Mouse (Mus musculus) heart, postnatal 36 days (tissue): ENCODE results near the gene Cnst. TPM values are rescaled to one million over a fixed set of nuclear protein-coding genes. Genes with fewer than 3 reads are reported as not detected.

Source experiments
- DNase-seq, 2 experiments: peaks; one replicate each; pipeline ENCODE4 v3.0.0; 2021 to 2022
- intact Hi-C: fragments of 180-260 bp; cut with DNase I; formaldehyde crosslinking; loops from one replicate; pipeline ENCODE4 v1.15.1; 2025
- total RNA-seq, 2 experiments: library from RNA; stranded (reverse); gene quantifications; 2 replicates each; pipeline ENCODE4 v1.2.3; 2021

Cnst gene
- 10 to 100 TPM; 45.2 to 45.4 TPM for total RNA-seq

DNA sequence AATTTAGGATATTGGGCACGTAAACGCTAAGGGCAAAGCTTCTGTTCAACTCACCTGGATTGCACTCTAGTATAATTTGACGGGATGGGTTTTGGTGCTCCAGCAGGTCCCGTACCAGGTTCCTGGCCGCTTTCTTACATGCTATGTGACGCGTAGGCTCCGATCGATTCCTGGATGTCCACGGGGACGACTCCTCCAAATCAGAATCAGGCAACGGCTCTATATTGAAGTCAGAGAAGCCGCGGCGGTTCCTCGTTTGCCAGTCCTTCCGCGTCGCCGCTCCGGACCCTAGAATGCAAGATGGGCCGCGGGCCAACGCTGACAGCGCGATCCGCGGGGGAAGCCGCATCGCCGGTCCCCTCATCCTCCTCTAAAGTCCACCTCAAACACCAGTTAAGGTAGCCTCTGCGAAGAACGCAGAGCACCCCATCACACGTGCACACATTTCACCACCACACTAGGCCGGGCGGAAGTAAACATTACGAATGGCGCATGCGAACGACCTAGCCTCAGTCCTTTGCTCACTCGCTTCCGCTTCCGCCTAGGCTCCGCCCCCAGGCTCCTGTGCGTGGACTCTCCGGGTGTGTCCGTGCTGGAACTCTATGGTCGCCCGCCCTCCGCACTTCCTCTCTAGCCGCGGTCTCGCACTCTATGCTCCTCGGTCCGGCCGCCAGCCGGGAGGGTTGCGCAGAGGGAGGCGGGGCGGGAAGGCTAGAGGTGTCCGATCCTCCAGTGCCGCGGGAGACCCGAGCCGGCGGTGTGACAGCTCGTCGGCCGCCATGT, at the start of gene Cnst, which contains the start of gene Tfb2m:
TSS of gene Cnst (plus strand) at position 603 of the 783 bp plus-strand sequence.
TSS of gene Tfb2m (minus strand) at position 500 of the 783 bp plus-strand sequence.
- intact Hi-C loops: loop anchor here (1.0 to 10.0 kb wide), 4 partner anchors 41 to 259 kb away; partner anchors contain the start of genes Ahctf1 and Gm10518

DNA sequence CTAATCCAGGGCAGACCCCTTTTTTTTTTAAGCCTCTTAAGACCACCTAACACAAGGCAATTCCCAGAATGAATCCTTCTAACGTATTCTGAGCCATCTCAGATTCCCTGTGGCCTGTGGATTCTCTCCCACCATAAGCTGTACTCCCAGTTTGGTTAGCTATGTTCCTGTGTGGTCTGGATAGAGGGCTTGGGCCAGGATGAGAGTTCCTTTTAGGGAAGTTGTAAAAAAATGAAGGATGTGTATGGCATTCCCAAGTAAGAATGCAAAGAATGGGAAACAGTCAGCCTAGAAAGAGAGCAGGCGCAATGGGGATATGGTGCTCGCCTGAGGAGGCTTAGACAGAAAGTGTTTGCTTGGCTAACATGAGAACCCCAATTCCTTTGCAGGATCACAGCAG, 46.9 kb upstream of the Cnst start:
- intact Hi-C loops: no loop called here
- DNase-seq: no peak

More for the DNA sequence above, at the start of gene Cnst, which contains the start of gene Tfb2m:
- DNase-seq: peak; percentile 98 to 100

DNA sequence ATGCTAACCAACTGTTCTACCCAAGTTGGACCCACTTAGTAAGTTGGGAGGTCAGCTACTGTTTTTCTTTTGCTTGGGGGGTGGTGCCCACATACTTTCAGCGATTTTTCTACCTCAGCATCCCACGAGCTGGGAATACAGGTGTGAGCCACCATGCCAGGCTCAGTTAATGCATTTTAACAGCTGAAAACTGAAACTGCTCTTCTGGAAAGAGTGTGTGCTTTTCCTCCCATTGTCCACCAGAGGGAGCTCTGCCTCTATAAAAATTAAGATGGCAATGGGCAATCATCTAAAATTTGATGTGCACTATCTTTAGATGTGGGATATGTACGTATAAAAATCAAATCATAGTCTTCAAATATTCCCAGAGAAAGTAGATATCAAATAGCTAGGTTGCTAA, 43.6 kb upstream of the Cnst start:
- intact Hi-C loops: no loop called here
- DNase-seq: no peak

DNA sequence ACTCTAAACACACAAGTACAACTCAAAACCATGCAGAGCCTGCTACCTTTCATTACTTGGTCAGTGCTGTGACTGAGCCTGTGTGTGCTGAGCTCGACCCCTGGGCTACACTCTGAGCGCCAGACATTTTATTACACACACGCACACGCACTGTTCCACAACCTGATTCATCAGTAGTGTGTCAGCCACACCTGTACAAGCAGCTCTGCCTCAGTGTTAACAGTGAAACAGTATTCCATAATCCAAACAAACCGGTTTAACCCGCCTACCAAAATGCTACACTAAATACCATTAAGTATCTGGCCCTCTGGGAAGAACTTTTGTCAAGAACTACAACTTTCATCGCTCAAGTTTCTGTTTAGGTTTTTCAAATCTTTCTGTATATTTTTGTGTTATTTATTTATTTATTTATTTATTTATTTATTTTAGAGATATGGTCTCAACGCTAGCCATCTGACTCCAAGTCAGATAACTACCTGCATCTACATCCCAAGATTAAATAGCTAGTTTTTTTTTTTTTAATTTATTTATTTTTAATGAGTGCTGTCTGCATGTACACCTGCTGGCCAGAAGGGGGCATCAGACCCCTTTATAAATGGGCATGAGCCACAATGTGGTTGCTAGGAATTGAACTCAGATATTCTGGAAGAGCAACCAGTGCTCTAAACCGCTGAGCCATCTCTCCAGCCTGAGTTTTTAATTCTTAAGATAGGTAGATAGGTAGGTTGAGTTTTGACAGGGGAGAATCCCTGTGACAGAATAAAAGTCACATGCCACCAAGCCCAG, 39.4 kb upstream of the Cnst start:
- DNase-seq: peak; percentile 23 to 26
- intact Hi-C loops: loop anchor here (2.0 to 5.0 kb wide), 2 partner anchors 36 to 228 kb away; no protein-coding TSS in a partner anchor

DNA sequence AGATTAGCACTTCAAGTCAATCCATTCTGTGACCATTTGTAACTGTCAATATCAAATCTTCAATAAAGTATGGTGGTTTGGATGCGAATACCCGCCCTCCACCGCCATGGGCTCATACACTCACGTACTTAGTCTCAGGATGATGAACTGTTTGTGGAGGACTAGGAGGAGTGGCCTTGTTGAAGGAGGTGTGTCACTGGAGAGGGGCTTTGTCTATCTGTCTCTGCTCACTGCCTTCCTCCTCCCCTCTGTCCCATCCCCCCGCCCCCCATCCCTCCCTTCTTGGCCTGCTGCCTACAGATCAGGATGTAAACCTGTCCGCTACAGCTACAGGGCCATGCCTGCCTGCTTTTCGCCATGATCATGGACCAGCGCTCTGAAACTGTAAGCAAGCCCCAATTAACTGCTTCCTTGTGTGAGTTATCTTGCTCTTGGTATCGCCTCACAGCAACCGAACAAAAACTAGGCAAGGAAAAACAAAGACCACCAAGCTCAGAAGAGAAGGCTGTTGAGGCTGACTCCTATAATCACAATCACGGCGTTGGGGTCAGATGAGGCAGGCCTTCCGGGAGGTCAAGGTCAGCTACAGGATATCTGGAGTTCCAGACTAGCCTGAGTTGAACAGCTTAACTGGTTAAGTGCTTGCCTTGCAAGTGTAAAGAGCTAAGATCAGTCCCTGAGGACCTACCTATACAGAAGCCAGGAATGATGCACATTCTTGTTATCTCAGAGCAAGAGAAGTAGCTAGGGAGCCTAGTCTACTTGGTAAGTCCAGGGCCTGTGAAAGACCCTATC, 35.4 kb upstream of the Cnst start:
- intact Hi-C loops: no loop called here
- no peak for DNase-seq

DNA sequence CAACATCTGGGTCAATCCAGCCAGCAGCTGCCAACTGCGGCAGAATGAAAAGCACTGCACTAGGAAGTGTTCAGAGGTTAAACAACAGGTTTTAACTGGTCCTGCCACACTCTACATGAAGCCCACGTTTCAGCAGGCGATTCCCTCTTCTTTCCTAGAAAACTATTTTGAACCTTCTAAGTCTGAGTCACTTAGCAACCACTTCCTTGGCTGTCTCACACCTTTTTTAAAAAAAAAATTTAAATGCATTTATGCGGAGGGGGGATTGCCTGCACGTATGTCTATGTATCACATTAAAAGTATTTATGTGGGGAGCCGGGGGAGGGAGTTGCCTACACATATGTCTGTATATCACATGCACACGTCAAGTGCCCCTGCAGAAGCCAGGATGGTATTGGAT, 34.3 kb upstream of the Cnst start:
- DNase-seq: no peak
- intact Hi-C loops: no loop called here

DNA sequence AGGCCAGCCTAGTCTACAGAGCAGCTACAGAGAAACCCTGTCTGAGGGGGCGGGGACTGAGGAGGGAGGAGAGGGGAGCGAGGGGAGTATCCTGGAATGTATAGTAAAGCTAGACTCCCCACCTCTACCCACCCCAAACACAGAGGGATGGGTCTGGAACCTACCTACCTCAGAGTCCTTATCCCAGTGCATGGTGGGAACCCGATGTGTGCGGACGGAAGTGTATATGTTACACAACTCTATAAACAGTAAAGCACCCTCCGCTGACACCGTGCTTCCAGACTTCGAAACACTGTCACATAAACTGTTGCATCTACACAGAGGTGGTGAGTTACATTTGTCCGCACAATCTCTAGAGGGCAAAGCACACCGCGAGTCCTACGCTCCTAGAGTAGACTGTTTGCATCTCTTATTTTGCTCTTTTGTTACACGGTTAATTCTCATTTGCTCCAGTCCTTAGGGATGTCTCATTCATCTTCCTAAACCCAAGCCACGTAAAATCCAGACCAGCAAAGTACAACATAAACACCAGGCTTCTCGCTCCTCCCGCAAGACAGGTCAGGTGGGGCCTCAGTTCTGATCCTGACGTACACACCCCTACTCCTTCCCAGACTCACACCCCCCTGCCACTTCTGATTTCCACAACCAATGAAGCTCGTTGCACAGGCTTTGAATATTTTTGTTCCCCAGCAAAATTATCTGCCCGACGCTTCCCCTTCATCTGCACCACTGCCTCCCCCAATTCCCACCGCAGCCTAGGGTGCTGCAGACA, 29.0 kb upstream of the Cnst start:
- no peak for DNase-seq
- intact Hi-C loops: no loop called here

DNA sequence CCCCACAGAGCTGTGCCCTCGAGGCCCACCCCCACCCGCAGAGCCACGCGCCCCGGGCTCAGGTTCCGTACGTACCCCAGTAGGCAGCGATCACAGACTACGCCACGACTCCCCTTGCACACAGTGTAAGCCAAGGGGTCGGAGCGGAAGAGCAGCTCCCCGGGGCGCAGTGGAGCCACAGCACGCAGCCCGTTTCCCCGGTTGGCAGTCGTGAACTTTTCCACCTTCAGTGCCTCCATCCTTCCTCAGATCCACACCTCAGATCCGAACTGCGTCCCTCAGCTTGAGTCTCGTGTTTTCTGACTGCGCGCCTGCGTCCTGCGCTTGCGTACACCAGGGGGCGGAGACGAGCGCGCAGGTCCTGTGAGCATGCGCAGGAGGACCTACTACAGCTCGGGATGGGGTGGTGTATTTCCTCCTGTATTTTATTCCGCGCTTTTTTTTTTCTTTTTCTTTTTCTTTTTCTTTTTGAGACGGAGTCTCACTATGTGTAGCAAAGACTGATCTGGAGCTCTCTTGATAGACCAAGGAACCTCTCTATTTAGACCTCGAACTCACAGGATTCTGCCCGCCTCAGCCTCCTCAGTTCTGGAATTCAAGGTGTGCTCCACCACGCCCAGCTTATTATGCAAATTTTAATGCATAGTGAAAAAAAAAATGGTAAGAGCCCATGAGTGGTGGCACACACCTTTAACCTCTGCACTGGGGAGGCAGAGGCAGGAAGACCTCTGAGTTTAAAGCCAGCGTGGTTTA, 28.3 kb upstream of the Cnst start, which contains the start of gene Smyd3:
TSS of gene Smyd3 (minus strand) at position 329 of the 753 bp plus-strand sequence.
- intact Hi-C loops: no loop called here
- peak; percentile 84 to 88 for DNase-seq

DNA sequence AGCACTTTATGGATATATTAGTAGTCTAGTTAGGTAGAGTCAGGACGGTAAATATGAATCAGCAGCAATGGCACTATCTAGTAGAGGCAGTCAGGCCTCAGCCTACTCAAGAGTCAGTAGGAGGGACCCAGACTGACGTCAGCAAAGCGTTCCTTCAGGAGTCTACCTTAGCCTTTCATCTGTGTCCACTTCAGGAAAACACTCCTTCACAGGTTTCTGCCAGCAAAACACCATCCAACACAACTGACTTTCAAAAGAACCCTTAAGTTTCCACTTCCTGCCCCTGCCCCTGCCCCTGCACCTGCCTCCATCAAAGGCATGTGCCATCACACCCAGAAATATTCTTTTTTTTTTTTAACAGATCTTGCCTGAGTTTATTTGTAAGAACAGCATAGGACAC, 26.3 kb upstream of the Cnst start:
- no peak for DNase-seq
- intact Hi-C loops: no loop called here

DNA sequence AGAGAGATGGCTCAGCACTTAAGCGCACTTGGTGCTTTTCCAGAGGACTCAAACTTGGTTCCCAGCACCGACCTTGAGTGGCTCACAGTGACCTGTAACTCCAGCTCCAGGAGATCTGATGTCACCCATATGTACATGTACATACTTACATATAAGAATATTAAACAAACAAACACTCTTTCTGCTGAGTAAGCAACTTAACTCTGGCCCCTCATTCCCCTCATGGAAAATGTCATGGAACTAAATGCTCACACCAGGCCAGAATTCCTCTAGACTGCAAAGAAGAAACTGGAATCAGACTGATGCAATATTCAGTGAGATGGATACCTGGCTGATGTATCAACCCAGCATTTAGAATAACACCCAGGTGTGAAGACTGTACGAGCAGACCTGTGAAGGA, 7.1 kb upstream of the Cnst start:
- no peak for DNase-seq
- intact Hi-C loops: no loop called here

DNA sequence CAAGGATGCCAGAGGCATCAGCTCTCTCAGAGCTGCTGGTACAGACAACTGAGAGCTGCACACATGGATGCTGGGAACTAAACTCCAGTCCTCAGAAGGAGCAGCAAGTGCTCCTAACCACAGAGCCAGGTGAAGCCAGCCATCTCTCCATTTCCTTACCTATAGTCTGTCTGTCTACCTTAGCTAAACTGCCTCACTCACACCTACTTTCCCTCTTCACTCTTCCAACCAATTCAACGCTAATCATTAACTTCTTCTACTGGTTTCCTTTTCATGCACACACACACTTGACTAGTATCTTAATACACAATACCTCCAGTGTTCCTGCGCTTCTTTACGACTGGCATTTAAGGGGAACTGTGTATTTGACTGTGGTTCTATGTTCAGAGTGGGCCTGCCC, 6.3 kb upstream of the Cnst start:
- intact Hi-C loops: loop anchor here (5.0 to 10.0 kb wide), 2 partner anchors 33 to 265 kb away; partner anchors contain the start of genes Ahctf1 and Gm10518
- no peak for DNase-seq

DNA sequence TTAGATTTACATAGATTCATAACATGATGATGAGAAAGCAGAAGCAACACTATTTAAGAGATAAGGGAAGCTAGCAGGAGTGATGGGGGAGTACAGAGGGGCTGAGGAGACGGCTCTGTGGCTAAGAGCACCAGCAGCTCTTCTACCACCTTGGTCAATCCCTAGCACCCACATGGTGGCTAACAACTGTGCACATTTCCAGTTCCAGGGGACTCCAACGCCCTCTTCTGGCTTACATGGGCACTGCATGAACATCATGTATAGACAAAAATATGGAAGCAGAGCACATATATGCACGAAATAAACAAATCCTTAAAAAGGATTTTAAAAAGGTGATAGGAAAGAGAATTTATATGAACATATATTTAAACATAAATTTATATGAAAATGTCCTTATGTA, 4.7 kb upstream of the Cnst start:
- DNase-seq: no peak
- intact Hi-C loops: loop anchor here (5.0 to 10.0 kb wide), 2 partner anchors 34 to 263 kb away; partner anchors contain the start of genes Ahctf1 and Gm10518

DNA sequence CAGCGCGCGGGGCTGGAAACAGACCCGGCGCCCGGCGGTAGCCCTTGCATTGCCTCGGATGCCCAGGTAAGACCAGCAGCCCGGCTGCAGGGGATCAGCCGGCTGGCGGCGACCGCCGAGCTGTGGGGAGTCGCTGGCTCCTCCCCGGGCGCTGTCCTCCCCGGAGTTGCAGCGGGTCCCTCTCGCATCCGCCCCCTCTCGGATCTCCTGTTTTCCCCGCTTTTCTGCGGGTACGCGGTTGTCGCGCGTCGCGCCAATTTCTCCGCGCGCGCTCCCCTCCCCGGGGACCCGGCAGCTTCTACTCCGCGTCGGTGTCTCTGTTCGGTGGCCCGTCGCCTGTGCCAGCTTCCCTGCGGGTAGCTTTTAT, 364 bp downstream of the Cnst start:
- no peak for DNase-seq
- intact Hi-C loops: loop anchor here (1.0 to 10.0 kb wide), 4 partner anchors 40 to 258 kb away; partner anchors contain the start of genes Ahctf1 and Gm10518

DNA sequence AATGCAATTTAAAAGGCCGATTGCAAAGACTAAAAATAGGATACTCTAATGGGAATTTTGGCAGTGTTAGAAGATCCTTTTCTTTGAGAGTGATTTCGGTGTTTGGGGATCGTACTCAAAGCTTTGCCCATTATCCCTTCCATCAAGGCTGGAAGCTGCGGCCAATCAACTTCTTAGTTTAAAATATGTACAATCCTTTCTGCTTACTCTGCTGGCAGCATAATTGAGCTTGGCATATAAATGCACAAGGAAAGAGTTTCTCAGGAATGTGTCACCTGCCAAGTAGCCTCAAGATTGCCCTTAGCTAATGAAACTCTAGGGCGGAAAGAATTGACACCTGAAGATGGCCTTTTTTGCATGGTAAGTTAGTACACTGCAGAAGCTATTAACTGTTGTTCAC, 1.0 kb downstream of the Cnst start:
- intact Hi-C loops: loop anchor here (2.0 to 10.0 kb wide), 3 partner anchors 40 to 258 kb away; partner anchors contain the start of genes Ahctf1 and Gm10518
- no peak for DNase-seq

DNA sequence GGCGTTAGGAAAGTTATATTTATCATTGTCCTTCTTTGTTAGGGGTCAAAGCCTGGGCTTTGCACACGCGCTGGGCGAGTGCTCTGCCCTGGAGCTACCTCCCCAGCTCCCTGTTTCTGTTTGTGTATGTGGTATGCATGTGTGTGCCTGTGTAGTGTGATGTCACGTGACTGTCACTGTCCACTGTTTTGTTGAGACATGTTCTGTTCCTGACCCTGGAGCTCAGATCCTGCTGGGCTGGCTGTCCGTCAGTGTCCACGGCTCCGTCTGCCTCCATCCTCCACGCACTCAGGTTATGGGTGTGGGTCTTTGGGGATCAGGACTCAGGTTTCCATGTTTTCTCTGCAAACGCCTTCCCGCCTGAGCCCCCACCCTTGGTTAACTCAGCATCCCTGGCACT, 2.0 kb downstream of the Cnst start:
- no peak for DNase-seq
- intact Hi-C loops: loop anchor here (5.0 to 10.0 kb wide), 2 partner anchors 59 to 257 kb away; partner anchors contain the start of genes Ahctf1 and Gm10518

DNA sequence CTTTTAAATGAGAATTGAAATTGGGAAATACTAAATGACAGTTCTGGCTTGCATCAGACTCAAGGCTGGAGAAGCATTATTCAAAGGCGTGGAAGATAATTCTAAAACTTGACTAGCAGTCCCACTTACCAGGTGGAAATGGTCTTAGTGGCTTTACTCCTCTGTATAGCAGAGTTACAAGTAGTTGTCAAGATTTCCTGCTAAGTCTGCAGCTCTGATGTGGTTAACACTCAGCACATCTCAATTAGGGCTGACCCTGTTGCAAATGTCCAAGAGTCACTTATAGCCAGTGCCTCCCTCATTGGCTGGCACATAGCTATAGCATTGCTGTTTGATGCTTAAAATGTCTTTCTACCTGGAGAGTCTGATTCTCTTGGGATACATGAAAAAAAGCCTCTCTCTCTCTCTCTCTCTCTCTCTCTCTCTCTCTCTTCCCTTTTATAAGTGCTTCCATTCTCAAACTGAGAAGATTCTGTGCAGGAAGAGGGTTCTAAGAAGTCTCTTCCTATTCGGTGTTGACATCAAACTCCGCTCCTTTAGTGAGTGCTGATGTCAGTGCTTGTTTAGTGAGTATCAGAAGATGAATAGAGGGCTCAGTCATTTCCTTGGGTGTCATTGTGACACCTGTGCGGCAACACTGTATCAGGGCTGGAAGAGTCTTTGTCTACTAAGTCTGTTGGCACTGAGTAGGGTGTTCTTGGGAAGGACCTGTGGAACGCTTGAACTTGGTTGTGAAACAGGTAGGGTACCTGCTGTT, 3.0 kb downstream of the Cnst start:
- intact Hi-C loops: loop anchor here (5.0 to 10.0 kb wide), 2 partner anchors 58 to 256 kb away; partner anchors contain the start of genes Ahctf1 and Gm10518
- DNase-seq: no peak

DNA sequence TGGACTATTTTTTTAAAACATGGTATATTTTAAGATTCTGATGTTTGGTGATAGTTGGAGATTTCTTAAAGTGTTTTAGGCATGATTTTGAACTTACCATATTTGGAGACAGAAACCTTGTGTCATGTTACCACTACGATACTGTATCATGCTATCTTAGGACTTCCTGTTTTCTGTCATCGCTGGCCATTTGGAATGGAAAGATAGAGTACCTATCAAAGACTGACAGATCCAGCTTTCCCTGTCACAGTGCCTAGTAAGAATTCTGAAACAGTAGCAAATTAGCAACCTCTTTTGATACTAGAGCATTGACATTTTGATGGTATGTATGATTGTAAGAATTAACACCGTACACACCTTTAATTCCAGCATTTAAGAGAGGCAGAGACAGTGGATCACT, 5.2 kb downstream of the Cnst start:
- intact Hi-C loops: no loop called here
- DNase-seq: no peak

DNA sequence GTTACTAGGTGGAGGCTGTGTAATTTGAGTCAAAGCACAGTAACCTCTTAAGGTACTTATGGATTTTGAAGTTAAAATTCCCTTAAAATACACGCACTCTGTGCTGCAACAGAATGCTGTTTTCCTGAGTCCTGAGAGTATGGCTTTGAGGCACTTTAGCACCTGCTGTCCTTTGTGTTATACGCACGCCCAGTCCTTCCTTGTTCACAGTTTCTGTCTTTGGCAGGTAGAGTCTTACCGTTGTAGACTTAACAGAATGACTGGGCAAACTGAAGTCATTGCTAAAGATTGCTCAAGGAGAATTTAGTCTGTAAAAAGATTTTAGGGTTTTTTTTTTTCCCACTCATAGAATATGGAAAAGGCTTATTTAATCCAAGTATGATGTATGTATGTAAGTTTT, 5.8 kb downstream of the Cnst start:
- DNase-seq: no peak
- intact Hi-C loops: no loop called here
